16 mouse cellular contexts compared by ENCODE assay signal in genomic region chr1:56822735-56823134, GRCm38 (mm10).
"Had no signal": no experiment of that assay in that cellular context is flagged by ENCODE, and none has a peak within 500 bp of the region (broad histone marks: within the 10 kb centered on the region; RNA-seq: fewer than 3 reads in every experiment).

No protein-coding gene starts in this region.

- H3K9me3 ChIP-seq: neural tube, embryonic 13.5 days; neural tube, embryonic 15.5 days; stomach, embryonic 15.5 days had no signal

- H3K9ac ChIP-seq: neural tube, embryonic 13.5 days; neural tube, embryonic 15.5 days; stomach, embryonic 15.5 days had no signal

- H3K4me2 ChIP-seq: neural tube, embryonic 13.5 days; neural tube, embryonic 15.5 days; stomach, embryonic 15.5 days had no signal

- H3K36me3 ChIP-seq: neural tube, embryonic 13.5 days; neural tube, embryonic 15.5 days; stomach, embryonic 15.5 days had no signal

- H3K4me1 ChIP-seq: neural tube, embryonic 13.5 days; neural tube, embryonic 15.5 days; stomach, embryonic 15.5 days had no signal

- DNase-seq: retina, postnatal 1 day; right cerebral cortex, adult 18-20 months; right cerebral cortex, postnatal 14 days; right cerebral cortex, postnatal 25 days; right cerebral cortex, postnatal 4 days; spleen, adult 18-20 months; thymus, adult 18-20 months; thymus, adult 2 months; thymus, postnatal 14 days; thymus, postnatal 25 days; thymus, postnatal 36 days; thymus, postnatal 4 days had no signal

- H3K27me3 ChIP-seq: neural tube, embryonic 13.5 days; neural tube, embryonic 15.5 days; stomach, embryonic 15.5 days had no signal

- H3K4me3 ChIP-seq: neural tube, embryonic 13.5 days; neural tube, embryonic 15.5 days; stomach, embryonic 15.5 days had no signal

- H3K27ac ChIP-seq: neural tube, embryonic 13.5 days; neural tube, embryonic 15.5 days; stomach, embryonic 15.5 days; stomach, postnatal 0 days had no signal
